Mouse (Mus musculus) left cerebral cortex, adult 6 months (tissue): ENCODE measurements around the gene S100a3. TPM values are rescaled to one million over a fixed set of nuclear protein-coding genes. Genes with fewer than 3 reads are reported as not detected.

Experiments
- long read RNA-seq, 2 experiments: library from polyadenylated mRNA; unstranded; transcript quantifications; one replicate each; pipeline ENCODE4 v2.0.0; 2019 to 2020
- polyA plus RNA-seq: library from polyadenylated mRNA; unstranded; fragments of <200 nt; fragmentation: Nextera tagmentation; gene quantifications from 2 replicates; pipeline ENCODE4 v1.2.3, GENCODE M21; 2021

S100a3 gene
- 2.1 and 3.0 TPM in 2 replicates for polyA plus RNA-seq
- long read RNA-seq, experiment 1, partial matches to known transcripts = 0 of 2 reads
- long read RNA-seq, experiment 1, other reads (novel, unspliced or antisense) = 2 of 2 reads
- long read RNA-seq, experiment 2 = 0 reads

DNA sequence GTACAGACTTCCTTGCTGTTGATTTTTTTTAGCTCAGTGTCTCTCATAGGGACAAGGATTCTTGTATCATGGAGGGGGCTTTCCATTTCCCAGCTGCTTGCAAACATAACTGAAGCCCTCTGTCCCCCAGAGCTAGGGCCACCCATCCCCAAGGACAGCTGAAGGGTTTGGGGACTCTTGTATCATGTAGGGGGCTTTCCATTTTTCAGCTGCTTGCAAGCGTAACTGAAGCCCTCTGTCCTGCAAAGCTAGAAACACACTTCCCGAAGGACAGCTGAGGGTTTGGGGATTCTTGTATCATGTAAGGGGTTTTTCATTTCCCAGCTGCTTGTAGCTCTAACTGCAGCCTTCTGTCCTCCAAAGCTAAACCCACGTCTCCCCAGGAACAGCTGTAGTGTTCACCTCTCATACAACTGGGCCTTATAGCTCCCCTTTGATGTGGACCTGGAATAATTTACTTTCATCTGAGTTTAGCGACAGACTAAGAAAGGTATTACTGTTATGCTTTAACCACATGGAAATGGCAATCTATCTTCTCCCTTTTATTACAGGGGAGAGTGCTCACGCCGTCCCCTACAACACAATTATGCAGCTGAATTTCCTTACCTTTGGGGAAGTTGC is at the start of gene S100a3:
Gene S100a3, plus strand, starts transcription at position 571 of the 621 bp plus-strand sequence.

GRCm38 (mm10) chr3:90513796-90514590 is 46.4 kb upstream of the S100a3 start, which contains the start of the genes S100a1 and S100a13:
S100a1 (minus strand) TSS chr3:90514392.
S100a13 (plus strand) TSS chr3:90514435.

GRCm38 (mm10) chr3:90526580-90526979 is 33.8 kb upstream of the S100a3 start, which contains the start of gene S100a14:
S100a14 (plus strand) TSS chr3:90526856.

DNA sequence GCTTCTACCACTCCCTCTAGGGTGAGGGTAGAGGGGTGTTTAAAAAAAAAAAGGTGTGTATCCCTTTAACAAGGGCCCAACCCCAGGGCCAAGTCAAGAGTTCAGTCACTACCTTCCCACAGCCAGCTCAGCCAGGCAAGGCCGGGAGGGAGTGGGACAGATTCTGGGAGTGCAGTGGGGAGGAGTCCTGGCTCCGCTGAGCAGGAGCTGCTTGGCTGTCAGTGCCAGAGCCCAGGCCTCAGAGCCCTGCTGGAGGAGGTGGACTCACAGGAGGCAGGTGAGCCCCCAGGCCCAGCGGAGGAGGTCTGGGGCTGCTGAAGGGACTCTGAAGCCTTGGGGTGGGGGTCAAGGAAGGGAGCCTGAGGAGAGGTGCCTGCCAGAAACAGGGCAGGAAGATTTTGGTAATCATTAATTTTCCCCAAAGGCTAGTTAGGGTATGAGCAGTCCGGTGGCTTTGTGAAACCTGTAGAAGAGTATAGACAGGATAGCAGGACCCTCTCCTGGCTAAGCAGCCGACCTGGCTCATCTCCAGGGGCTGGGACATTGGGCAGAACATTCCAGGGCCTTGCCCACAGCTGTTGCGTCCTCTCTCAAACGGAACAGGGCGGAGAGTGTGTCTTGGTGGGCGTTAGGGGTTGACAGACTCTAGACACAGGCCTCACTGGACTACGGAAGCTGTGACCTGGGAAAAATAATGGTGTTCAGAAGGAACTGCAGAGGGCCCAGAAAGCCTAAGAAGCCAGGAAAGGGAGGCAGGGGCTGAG is 23.1 kb upstream of the S100a3 start, which contains the start of gene S100a16:
Gene S100a16, plus strand, starts transcription at position 114 of the 764 bp plus-strand sequence.

GRCm38 (mm10) chr3:90589947-90590346 is 29.6 kb downstream of the S100a3 start, which contains the start of gene S100a2:
S100a2 (plus strand) TSS chr3:90590247.

GRCm38 (mm10) chr3:90601486-90602110 is 41.2 kb downstream of the S100a3 start, which contains the start of gene Gm42674:
Gm42674 (plus strand) TSS chr3:90601904.

DNA sequence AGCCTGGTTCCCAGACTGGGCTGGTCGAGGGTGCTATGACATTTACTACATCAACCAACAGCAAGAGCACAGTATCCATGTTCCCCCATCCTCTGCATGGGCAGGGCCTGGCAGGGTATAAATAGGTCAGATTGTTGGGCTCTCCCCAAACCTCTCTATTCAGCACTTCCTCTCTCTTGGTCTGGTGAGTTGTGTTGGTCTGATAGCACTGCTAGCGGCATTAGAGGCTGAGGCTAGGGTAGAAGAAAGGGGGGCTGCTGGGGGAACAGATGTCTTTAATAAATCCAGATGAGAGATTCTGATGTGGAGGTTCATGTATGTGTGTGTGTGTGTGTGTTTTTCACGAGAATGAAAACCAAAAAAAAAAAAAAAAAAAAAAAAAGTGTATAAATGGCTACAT is 43.2 kb downstream of the S100a3 start, which contains the start of gene S100a4:
Gene S100a4, plus strand, starts transcription at position 149 of the 400 bp plus-strand sequence.

GRCm38 (mm10) chr3:90608223-90608622 is 47.8 kb downstream of the S100a3 start, which contains the start of gene S100a5:
S100a5 (plus strand) TSS chr3:90608523.

DNA sequence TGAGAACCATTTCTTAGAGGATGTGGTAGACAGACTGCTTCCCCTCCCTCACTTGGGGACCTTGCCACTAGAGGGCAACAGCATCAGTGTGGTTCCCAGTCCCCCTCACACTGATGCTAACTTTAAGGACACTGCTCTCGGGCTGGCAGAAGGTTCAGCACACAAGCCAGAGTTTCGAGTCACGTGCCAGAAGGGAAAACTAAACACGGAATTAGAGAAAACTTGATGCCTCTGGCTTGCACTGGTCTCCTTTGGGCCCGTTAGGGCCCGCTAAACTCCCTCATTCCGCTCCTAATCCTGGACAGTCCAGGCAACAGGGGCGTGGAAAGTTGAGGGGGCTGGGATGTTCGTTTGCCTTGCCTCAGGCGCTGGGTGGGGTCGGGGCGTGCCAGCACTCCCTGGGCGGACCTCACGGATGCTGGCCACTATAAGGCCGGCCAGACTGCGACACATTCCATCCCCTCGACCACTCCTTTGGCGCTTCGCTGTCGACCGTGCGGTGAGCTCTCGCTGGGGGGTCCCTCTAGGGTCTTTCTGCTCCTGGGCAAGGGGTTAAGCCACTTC is 52.4 kb downstream of the S100a3 start, which contains the start of gene S100a6:
Gene S100a6, plus strand, starts transcription at position 155 of the 564 bp plus-strand sequence.

Other genes with a start within 250 kb of the S100a3 start
- 2.0 TPM in 2 replicates for gene Slc27a3, start 170.6 kb upstream of the S100a3 start, polyA plus RNA-seq
- gene Ints3, start 127.0 kb upstream of the S100a3 start, polyA plus RNA-seq = 10.8 and 12.5 TPM in 2 replicates
- 0.73 and 0.85 TPM in 2 replicates for gene Npr1, start 94.7 kb upstream of the S100a3 start, polyA plus RNA-seq
- gene Ilf2, start 84.5 kb upstream of the S100a3 start, polyA plus RNA-seq = 69.5 and 88.4 TPM in 2 replicates
- gene Snapin, start 69.5 kb upstream of the S100a3 start, polyA plus RNA-seq = 82.3 and 99.2 TPM in 2 replicates
- gene Chtop, start 51.1 kb upstream of the S100a3 start, polyA plus RNA-seq = 96.5 and 106 TPM in 2 replicates
- 326 TPM in 2 replicates for gene S100a1, start 46.2 kb upstream of the S100a3 start, polyA plus RNA-seq
- 149 and 180 TPM in 2 replicates for gene S100a13, start 46.1 kb upstream of the S100a3 start, polyA plus RNA-seq
- gene S100a14, start 33.7 kb upstream of the S100a3 start, polyA plus RNA-seq = not detected in 2 replicates
- 168 and 195 TPM in 2 replicates for gene S100a16, start 23.3 kb upstream of the S100a3 start, polyA plus RNA-seq
- gene S100a2, start 29.7 kb downstream of the S100a3 start, polyA plus RNA-seq = not detected in 2 replicates
- gene Gm42674, start 41.3 kb downstream of the S100a3 start, polyA plus RNA-seq = not detected in 2 replicates
- gene S100a4, start 43.2 kb downstream of the S100a3 start, polyA plus RNA-seq = 4.3 and 6.4 TPM in 2 replicates
- 0.60 TPM in 1 of 2 replicates, not detected in the other for gene S100a5, start 47.9 kb downstream of the S100a3 start, polyA plus RNA-seq
- 92.6 and 97.3 TPM in 2 replicates for gene S100a6, start 52.3 kb downstream of the S100a3 start, polyA plus RNA-seq
- gene S100a7a, start 93.4 kb downstream of the S100a3 start, polyA plus RNA-seq = 0.16 and 0.31 TPM in 2 replicates
- 1.4 and 2.0 TPM in 2 replicates for gene S100a8, start 108.4 kb downstream of the S100a3 start, polyA plus RNA-seq
- gene S100a9, start 135.1 kb downstream of the S100a3 start, polyA plus RNA-seq = 0.77 TPM in 1 of 2 replicates, not detected in the other
- not detected in 2 replicates for gene Pglyrp4, start 166.3 kb downstream of the S100a3 start, polyA plus RNA-seq
- gene Gm5849, start 217.3 kb downstream of the S100a3 start, polyA plus RNA-seq = not detected in 2 replicates